Mouse (Mus musculus) lung, adult 2 months (tissue): ENCODE measurements around the gene Gm20696.

ENCODE experiments used
- CTCF ChIP-seq: fragments of 200-500 bp; IDR thresholded peaks from 2 replicates; pipeline ENCODE4 v1.5.1; 2011; ENCODE audit warnings: mild to moderate bottlenecking, low read length, control low read depth; ENCODE audit not compliant: insufficient read depth
- POLR2A ChIP-seq: fragments of 200-500 bp; IDR thresholded peaks from 2 replicates; pipeline ENCODE4 v1.6.1; 2011; ENCODE audit warnings: low read depth, mild to moderate bottlenecking, control low read depth, low read length, borderline replicate concordance; ENCODE audit errors: extremely low read depth

DNA sequence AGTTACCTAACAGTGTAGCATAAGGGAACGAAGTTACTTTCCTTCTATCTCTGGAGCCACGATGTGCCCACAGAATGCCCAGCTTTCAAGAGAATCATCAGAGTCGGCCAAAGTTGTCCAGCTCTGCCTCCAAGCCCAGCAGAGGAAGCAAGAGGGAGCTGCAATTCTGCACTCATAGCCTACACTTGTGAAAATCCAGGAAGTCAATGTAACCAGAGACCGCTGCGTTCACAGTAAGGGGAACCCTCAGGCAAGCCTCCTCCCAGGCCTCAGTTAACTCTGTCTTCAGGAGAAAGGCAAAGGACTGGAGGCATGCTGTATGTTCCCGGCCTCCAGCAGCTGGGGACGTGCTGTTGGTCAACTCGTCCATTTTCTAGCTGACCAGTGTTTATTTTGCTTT lies 693 bp upstream of the Gm20696 start:
- no peak for TF ChIP-seq CTCF
- no peak for TF ChIP-seq POLR2A
